Mouse (Mus musculus) lung, adult 2 months (tissue): Measurements from ENCODE around the gene Ptk6.

Source experiments
- CTCF ChIP-seq: fragments of 200-500 bp; IDR thresholded peaks from 2 replicates; pipeline ENCODE4 v1.5.1; 2011; ENCODE audit warnings: mild to moderate bottlenecking, low read length, control low read depth; ENCODE audit not compliant: insufficient read depth
- POLR2A ChIP-seq: fragments of 200-500 bp; IDR thresholded peaks from 2 replicates; pipeline ENCODE4 v1.6.1; 2011; ENCODE audit warnings: low read depth, mild to moderate bottlenecking, control low read depth, low read length, borderline replicate concordance; ENCODE audit errors: extremely low read depth

- TF ChIP-seq CTCF, result no peak
- no peak for TF ChIP-seq POLR2A
Measured at GRCm38 (mm10) chr2:181212389-181213020, 9.9 kb upstream of the Ptk6 start.
